In the genomic region with DNA sequence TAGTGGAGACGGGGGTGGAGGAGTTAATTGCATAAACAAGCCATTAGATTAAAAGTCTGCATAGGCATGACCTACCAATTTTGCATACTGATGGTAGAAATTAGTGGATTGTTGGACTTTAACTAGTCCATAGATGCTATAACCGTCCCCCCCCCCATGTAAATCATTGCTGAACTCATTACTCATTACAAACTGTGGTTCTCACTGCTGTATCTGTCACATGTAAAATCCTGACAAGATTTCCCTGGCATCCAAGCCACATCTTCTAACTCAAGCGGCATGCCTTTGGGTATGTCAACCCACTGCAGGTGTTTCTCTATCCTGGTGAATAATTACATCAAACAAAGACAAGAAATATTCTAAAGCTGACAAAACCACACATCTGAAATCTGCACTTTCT, we compare ENCODE assay signal across 19 mouse cellular contexts. TPM values are rescaled to one million over a fixed set of nuclear protein-coding genes. Genes with fewer than 3 reads are reported as not detected.
DNase-seq lines count a peak whose midpoint lies in the region; TF ChIP-seq lines count a peak whose summit lies in the region.
"Had no signal": no experiment of that assay in that cellular context is flagged by ENCODE, and none has a peak within 500 bp of the region (broad histone marks: within the 10 kb centered on the region; RNA-seq: fewer than 3 reads in every experiment).

No protein-coding gene starts in this region.

- no peak overlapping the region for H3K4me3 ChIP-seq in kidney, adult 2 months (ENCODE audit: insufficient read depth, low read depth, low read length)
- H3K4me3 ChIP-seq: embryonic facial prominence, embryonic 13.5 days; forebrain, embryonic 12.5 days; heart, adult 2 months; heart, embryonic 15.5 days had no signal

- DNase-seq in kidney, adult 2 months = peak; percentile 82
- no peak for DNase-seq in kidney, postnatal 4 days
- peak; percentile 85 for DNase-seq in kidney, adult 9 months
- peak; percentile 35 for DNase-seq in kidney, postnatal 10 days
- DNase-seq in right cerebral cortex, postnatal 25 days = no peak
- DNase-seq in lung, postnatal 14 days = no peak
- DNase-seq: adrenal gland, postnatal 25 days; cerebellum, adult 18-20 months; cerebellum, adult 9-11 months; cerebellum, postnatal 36 days; gastrocnemius, postnatal 14 days; heart, adult 2 months; heart, postnatal 14 days had no signal

- no peak for TF ChIP-seq POLR2A in kidney, adult 2 months (IDR thresholded peaks at IDR 0.05; ENCODE audit: low read depth, low read length)

- WGBS in kidney, adult 2 months = 45% methylated on average over 3 of the region's 3 CpGs

- no peak for TF ChIP-seq CTCF in kidney, adult 2 months (conservative IDR thresholded peaks at IDR 0.05; ENCODE audit: insufficient read depth, insufficient read length, low read depth, low read length)

- peaks cover 17% of the 10 kb centered on the region for H3K4me1 ChIP-seq in kidney, adult 2 months (ENCODE audit: control insufficient read depth, insufficient read depth, low read length)

- no peaks in the 10 kb centered on the region for H3K27me3 ChIP-seq in kidney, adult 2 months (replicated peaks; ENCODE audit: control insufficient read depth, insufficient read depth, low read length)
- H3K27me3 ChIP-seq: CH12.LX; heart, embryonic 15.5 days; Patski had no signal

- H3K36me3 ChIP-seq in kidney, adult 2 months (ENCODE audit: control insufficient read depth, insufficient read depth, low read length) = no peaks in the 10 kb centered on the region
- H3K36me3 ChIP-seq: embryonic facial prominence, embryonic 13.5 days; forebrain, embryonic 12.5 days; heart, embryonic 15.5 days had no signal

- H3K27ac ChIP-seq in kidney, adult 2 months (ENCODE audit: insufficient read depth, low read depth, low read length) = no peak overlapping the region
- H3K27ac ChIP-seq: embryonic facial prominence, embryonic 13.5 days; forebrain, embryonic 12.5 days; heart, adult 2 months; heart, embryonic 15.5 days had no signal

RNA-seq across cellular contexts. Expression of a gene that starts 26.8 kb away (rescaled TPM):
- 49.4 and 58.6 TPM in 2 replicates for polyA plus RNA-seq in kidney, adult 2 months (2012; rRNA removed)
- polyA plus RNA-seq: activated CD4-positive, CD25-positive, alpha-beta regulatory T cell, adult 4 months had no signal

Comparison
In these comparisons a context has a peak if more than half of its experiments do, and no peak if none do; other contexts are left out.
1. DNase-seq: peak in kidney, adult 2 months (single experiment), kidney, adult 9 months (single experiment) and kidney, postnatal 10 days (single experiment); none in kidney, postnatal 4 days (0 of 2), right cerebral cortex, postnatal 25 days (single experiment) and lung, postnatal 14 days (single experiment).